Mouse (Mus musculus) cortical plate, adult 2 months (tissue): ENCODE measurements at regions not wholly inside any gene's neighbourhood (a gene's known extent, or its start where the extent isn't known, plus 50 kb on each side); places are given as distances from the start of the nearest gene placed in this dataset.

Experiments used
- CTCF ChIP-seq: fragments of 200-500 bp; IDR thresholded peaks from 2 replicates; pipeline ENCODE4 v1.5.1; 2011; ENCODE audit warnings: mild to moderate bottlenecking, control low read depth, low read length; ENCODE audit not compliant: insufficient read depth; ENCODE audit errors: extremely low read depth
- POLR2A ChIP-seq: fragments of 200-500 bp; IDR thresholded peaks from 2 replicates; pipeline ENCODE4 v1.6.1; 2011; ENCODE audit warnings: mild to moderate bottlenecking, low read length, control low read depth; ENCODE audit not compliant: insufficient read depth; ENCODE audit errors: extremely low read depth

GRCm38 (mm10) chr8:126753059-126753855 is 159.5 kb upstream of the Irf2bp2 start:
- no peak for TF ChIP-seq POLR2A
- no peak for TF ChIP-seq CTCF
